Mouse (Mus musculus): ENCODE results near the gene Kcnab2. TPM values are rescaled to one million over a fixed set of nuclear protein-coding genes. Genes with fewer than 3 reads are reported as not detected.

Kcnab2 gene
- total and polyA plus RNA-seq, 2 experiments from 2014 or later, result 24.2 to 31.5 TPM

DNA sequence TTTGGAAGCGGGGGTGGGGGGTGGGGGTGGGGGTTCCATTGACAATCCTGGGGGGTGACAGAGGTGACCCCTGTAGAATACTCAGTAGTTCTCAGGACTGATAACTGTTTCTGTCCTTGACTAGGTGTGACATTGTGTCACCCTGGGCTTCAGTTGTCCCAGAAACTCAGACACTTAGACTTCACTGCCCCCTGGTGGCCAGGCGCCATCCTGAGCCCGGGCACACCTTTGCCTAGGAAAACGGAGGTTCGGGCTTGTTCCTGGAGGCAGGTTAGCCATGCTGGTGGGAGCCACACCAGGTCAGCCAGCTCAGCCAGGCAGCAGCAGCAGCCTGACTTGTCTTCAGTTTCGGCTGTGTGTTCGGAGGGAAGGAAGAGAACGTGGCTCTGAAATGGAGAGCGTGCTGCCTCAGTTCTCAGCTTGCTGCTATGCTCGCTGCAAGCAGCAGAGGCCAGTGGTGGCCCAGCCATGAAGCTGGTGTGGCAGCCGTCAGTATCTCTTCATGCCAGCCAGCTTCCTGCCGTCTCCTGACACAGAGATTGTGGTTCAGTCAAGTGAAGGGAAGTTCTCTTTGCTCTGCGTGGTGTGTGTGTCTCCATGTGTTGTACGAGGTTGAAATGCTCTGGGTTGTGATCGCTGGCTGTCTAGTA, 13.7 kb upstream of the Kcnab2 start:
- peak; percentile 68 for ATAC-seq
- no peak overlapping the region for H3K4me3 ChIP-seq (ENCODE audit: low read depth, low read length)
- H3K4me2 ChIP-seq (ENCODE audit: low read depth), result no peak overlapping the region; the same call in 1 of the 2 replicates
- TF ChIP-seq CTCF (IDR thresholded peaks at IDR 0.05; ENCODE audit: low read depth), result peak; percentile 84
- 51% methylated on average over 15 of the region's 15 CpGs for WGBS
- no peak overlapping the region for H3K27ac ChIP-seq (ENCODE audit: low read depth, low read length)
- H3K27me3 ChIP-seq (ENCODE audit: insufficient read depth, low read length), result no peaks in the 10 kb centered on the region
- H3K9ac ChIP-seq, result no peak overlapping the region
- H3K36me3 ChIP-seq (ENCODE audit: insufficient read depth), result peaks cover 12% of the 10 kb centered on the region
- DNase-seq, result peak; percentile 76
- no peaks in the 10 kb centered on the region for H3K9me3 ChIP-seq (ENCODE audit: low read length)
- H3K4me1 ChIP-seq (ENCODE audit: insufficient read depth), result no peaks in the 10 kb centered on the region

DNA sequence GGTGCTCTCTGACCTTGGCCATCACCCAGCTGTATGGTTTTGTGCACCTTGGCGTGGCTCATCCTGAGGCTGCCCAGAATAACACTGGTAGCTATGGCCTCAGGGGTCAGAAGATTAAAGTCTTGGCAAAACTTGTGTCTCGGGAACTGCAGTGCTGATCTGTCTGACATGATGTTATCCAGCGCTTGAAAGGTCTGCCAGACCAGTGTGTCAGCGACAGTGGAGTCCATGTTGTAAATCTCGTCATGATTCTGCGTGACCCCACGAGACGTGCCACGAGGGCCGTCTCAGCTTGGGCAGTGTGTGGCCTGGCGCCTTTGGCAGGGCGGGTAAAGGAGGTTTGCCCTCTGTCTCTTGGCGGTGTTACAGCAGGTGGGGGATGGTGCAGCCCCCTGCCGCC, 12.6 kb upstream of the Kcnab2 start:
- ATAC-seq, result no peak
- Histone ChIP-seq H3K4me2 (ENCODE audit: low read depth) (no peak overlapping the region), H3K4me3 (ENCODE audit: low read depth, low read length) (no peak overlapping the region), H3K9ac (no peak overlapping the region), H3K27ac (ENCODE audit: low read depth, low read length) (no peak overlapping the region), H3K4me1 (ENCODE audit: insufficient read depth) (no peaks in the 10 kb centered on the region), H3K27me3 (ENCODE audit: insufficient read depth, low read length) (no peaks in the 10 kb centered on the region), H3K9me3 (ENCODE audit: low read length) (no peaks in the 10 kb centered on the region), H3K36me3 (ENCODE audit: insufficient read depth) (peaks cover 12% of the 10 kb centered on the region)
- DNase-seq, result no peak
- TF ChIP-seq CTCF (IDR thresholded peaks at IDR 0.05; ENCODE audit: low read depth), result no peak
- WGBS, result 88% methylated on average over 14 of the region's 14 CpGs

DNA sequence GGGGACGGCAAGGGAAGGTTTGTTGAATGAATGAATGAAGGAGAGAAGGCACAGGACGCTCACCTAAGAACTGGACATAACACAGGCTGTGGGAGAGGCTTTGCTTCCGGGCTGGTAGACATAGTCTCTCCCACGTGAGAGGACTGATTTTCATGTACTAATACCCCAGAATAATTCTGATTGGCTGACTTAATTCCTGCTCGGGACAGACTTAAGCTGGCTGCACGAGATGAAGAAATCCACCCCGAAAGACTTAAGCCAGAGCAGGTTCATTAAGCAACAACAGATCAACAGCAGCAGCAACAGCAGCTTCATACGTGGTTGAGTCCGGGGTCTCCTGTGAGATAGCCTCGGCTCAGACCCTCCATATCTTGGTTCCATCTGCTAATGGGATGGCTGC, 10.4 kb upstream of the Kcnab2 start:
- no peak for DNase-seq
- Histone ChIP-seq H3K9ac (no peak overlapping the region), H3K27me3 (ENCODE audit: insufficient read depth, low read length) (no peaks in the 10 kb centered on the region), H3K27ac (ENCODE audit: low read depth, low read length) (no peak overlapping the region), H3K36me3 (ENCODE audit: insufficient read depth) (peaks cover 12% of the 10 kb centered on the region), H3K4me3 (ENCODE audit: low read depth, low read length) (no peak overlapping the region), H3K9me3 (ENCODE audit: low read length) (no peaks in the 10 kb centered on the region), H3K4me2 (ENCODE audit: low read depth) (no peak overlapping the region), H3K4me1 (ENCODE audit: insufficient read depth) (no peaks in the 10 kb centered on the region)
- no peak for TF ChIP-seq CTCF (IDR thresholded peaks at IDR 0.05; ENCODE audit: low read depth)
- WGBS, result 87% methylated on average over 10 of the region's 10 CpGs
- no peak for ATAC-seq

DNA sequence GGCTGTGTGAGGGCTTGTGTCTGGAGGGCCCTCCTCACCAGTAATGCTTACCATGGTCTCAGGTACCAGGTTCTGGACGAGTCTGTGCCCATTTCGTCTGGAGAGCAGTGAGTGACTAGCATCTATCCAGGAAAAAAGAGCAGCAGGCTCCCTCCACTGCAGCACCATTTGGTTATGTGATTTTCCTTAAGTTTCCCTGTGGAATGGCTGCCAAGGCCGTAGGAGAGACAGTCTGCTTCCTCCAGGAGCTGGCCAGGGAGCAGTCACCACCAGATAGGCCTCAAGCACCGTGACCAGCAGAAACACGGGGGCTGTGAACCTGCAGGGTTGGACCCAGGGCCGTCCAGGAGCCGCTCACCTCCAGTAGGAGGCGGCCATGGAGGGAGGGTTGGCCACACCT, 2.8 kb upstream of the Kcnab2 start:
- peaks cover 6% of the 10 kb centered on the region for H3K4me1 ChIP-seq (ENCODE audit: insufficient read depth)
- TF ChIP-seq CTCF (IDR thresholded peaks at IDR 0.05; ENCODE audit: low read depth), result no peak
- H3K4me3 ChIP-seq (ENCODE audit: low read depth, low read length), result no peak overlapping the region
- no peak overlapping the region for H3K9ac ChIP-seq
- no peaks in the 10 kb centered on the region for H3K27me3 ChIP-seq (ENCODE audit: insufficient read depth, low read length)
- no peaks in the 10 kb centered on the region for H3K9me3 ChIP-seq (ENCODE audit: low read length)
- H3K27ac ChIP-seq (ENCODE audit: low read depth, low read length), result no peak overlapping the region
- no peak overlapping the region for H3K4me2 ChIP-seq (ENCODE audit: low read depth)
- WGBS, result 54% methylated on average over 8 of the region's 8 CpGs
- no peaks in the 10 kb centered on the region for H3K36me3 ChIP-seq (ENCODE audit: insufficient read depth)
- DNase-seq (no peak), ATAC-seq (no peak)

DNA sequence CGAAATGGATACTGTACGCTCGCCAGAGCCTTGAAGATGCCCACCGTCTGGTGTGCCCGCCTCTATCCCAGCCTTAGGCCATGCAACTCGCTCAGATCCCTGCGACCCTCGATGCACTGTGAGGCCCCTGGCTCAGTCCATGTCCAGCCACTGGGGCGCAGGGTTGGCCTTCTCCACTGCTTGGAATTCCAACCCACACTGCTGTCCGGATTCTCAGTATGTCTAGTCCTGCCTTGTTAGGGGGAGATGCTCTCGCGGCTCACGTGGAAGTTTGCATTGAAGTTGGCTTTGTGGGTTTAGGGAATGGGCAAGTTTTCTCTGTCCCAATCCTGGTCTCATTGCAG, 525 bp upstream of the Kcnab2 start:
- Histone ChIP-seq H3K27ac (ENCODE audit: low read depth, low read length) (peak overlapping the region; percentile 81), H3K4me1 (ENCODE audit: insufficient read depth) (peaks cover 6% of the 10 kb centered on the region), H3K9ac (peak overlapping the region; percentile 67), H3K9me3 (ENCODE audit: low read length) (no peaks in the 10 kb centered on the region), H3K36me3 (ENCODE audit: insufficient read depth) (no peaks in the 10 kb centered on the region), H3K4me2 (ENCODE audit: low read depth) (peak overlapping the region; percentile 95), H3K27me3 (ENCODE audit: insufficient read depth, low read length) (no peaks in the 10 kb centered on the region), H3K4me3 (ENCODE audit: low read depth, low read length) (peak overlapping the region; percentile 69)
- no peak for TF ChIP-seq CTCF (IDR thresholded peaks at IDR 0.05; ENCODE audit: low read depth)
- ATAC-seq, result peak; percentile 3
- under 1% methylated on average over 13 of the region's 13 CpGs for WGBS
- DNase-seq, result no peak

DNA sequence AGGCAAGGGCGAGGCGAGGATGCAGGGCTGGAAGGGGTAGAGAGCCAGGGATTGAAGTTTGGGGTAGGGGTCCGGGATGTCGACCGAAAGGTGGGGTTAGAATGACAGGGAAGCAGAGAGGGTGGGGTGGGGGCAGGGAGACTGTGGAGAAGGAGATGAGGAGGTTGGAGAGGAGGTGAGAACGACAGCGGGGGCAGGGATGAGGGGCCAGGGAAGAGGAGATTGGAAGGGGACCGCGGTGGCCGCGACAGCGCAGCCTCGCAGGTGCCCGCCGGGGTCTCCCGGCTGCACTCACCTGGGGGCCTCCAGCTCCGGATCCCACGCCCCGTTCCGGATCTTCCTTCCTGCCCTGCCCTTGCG, 585 bp downstream of the Kcnab2 start:
- DNase-seq (no peak), ATAC-seq (peak; percentile 28; the same call in 1 of the 2 replicates)
- Histone ChIP-seq H3K27me3 (ENCODE audit: insufficient read depth, low read length) (no peaks in the 10 kb centered on the region), H3K27ac (ENCODE audit: low read depth, low read length) (peak overlapping the region; percentile 66), H3K9me3 (ENCODE audit: low read length) (no peaks in the 10 kb centered on the region), H3K4me3 (ENCODE audit: low read depth, low read length) (peak overlapping the region; percentile 69), H3K36me3 (ENCODE audit: insufficient read depth) (no peaks in the 10 kb centered on the region), H3K4me2 (ENCODE audit: low read depth) (peak overlapping the region; percentile 95), H3K4me1 (ENCODE audit: insufficient read depth) (peaks cover 6% of the 10 kb centered on the region), H3K9ac (peak overlapping the region; percentile 67)
- 0% methylated on average over 19 of the region's 21 CpGs for WGBS
- no peak for TF ChIP-seq CTCF (IDR thresholded peaks at IDR 0.05; ENCODE audit: low read depth)

DNA sequence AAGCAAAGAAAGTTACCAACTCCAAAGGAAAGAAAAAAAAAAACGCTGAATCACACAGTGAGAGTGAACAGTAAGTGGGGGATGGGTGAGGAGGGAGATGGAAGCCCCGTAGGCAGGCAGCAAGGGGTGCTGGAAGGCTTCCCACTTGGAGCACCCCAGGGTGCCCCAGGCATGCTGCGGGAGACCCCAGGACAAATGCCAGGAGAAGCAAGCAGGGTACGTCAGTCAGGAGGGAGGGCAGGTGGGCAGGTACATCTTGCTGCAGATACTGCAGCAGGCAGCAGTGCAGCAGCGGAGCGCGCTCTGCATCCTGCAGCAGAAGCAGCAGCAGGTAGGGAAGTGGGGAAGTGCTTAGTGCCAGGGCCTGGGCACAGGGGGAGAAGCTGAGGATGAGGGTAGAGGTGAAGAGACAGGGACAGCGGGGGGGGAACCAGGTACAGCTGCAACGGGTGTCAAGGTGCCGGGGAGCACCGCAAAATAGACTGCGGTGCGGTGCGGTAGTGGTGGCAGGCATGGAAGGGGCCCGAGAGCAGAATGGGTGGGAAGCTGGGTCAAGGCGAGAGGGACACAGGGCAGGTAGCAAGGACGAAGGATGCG, 1.1 kb downstream of the Kcnab2 start, which contains the start of gene Nphp4:
Gene Nphp4 (plus strand): TSS at position 280 of the 597 bp plus-strand sequence.
- WGBS, result 4% methylated on average over 18 of the region's 18 CpGs
- Histone ChIP-seq H3K27me3 (ENCODE audit: insufficient read depth, low read length) (no peaks in the 10 kb centered on the region), H3K4me1 (ENCODE audit: insufficient read depth) (peaks cover 6% of the 10 kb centered on the region), H3K4me3 (ENCODE audit: low read depth, low read length) (peak within 1 kb of the TSS; percentile 69), H3K27ac (ENCODE audit: low read depth, low read length) (peak within 1 kb of the TSS; percentile 81), H3K4me2 (ENCODE audit: low read depth) (peak within 1 kb of the TSS; percentile 95), H3K9ac (peak within 1 kb of the TSS; percentile 67), H3K36me3 (ENCODE audit: insufficient read depth) (no peaks in the 10 kb centered on the region), H3K9me3 (ENCODE audit: low read length) (no peaks in the 10 kb centered on the region)
- DNase-seq (peak; percentile 35), ATAC-seq (no peak)
- no peak for TF ChIP-seq CTCF (IDR thresholded peaks at IDR 0.05; ENCODE audit: low read depth)

Data from forebrain, postnatal 0 days (tissue).